Mouse (Mus musculus) kidney, postnatal 14 days (tissue): ENCODE data around the gene Abhd16b.

Experiments used
- DNase-seq: peaks from one replicate; pipeline ENCODE4 v3.0.0; 2022; ENCODE audit warnings: mixed read lengths

Abhd16b gene

DNA sequence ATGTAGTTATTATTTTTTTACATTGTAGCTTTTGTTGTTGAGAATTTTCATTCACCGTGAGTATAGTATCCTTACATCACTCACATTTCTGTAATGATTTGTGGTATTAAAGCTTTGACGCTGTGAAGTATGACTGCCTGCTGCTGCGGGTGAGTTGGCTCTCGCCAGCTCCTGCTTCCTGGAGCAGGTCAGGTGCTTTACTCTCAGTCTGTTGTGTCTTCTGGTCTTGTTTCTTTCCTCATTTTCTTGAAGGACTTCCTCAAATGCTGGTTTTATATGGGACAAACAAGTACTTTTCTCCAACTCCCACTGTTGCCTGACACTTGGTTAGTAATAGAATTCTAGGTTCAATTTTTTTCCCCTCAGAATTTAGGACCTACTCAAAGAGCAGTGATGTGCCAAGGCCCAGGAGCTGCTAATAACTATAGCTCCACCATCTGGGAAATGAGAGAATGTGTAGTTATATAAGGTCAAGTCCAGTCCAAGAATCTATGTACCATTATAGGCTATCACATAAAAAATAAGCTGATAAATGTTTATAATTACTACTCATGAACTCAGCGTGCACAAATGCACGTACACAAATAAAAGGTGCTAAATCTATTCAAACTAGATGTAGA, 48.9 kb downstream of the Abhd16b start:
- no peak for DNase-seq
